13 mouse cellular contexts compared by ENCODE assay signal in genomic region chr12:47163171-47163570, GRCm38 (mm10).
DNase-seq lines count a peak whose midpoint lies in the region; ATAC-seq and TF ChIP-seq lines count a peak whose summit lies in the region.
"Had no signal": no experiment of that assay in that cellular context is flagged by ENCODE, and none has a peak within 500 bp of the region (broad histone marks: within the 10 kb centered on the region; RNA-seq: fewer than 3 reads in every experiment).

No protein-coding gene starts in this region.

- peak overlapping the region; percentile 19; the same call in 1 of the 2 replicates for H3K4me2 ChIP-seq in forebrain, postnatal 0 days (ENCODE audit: low read depth)
- H3K4me2 ChIP-seq in midbrain, embryonic 15.5 days: peak overlapping the region; percentile 22; the same call in 1 of the 2 replicates
- no peak overlapping the region for H3K4me2 ChIP-seq in lung, postnatal 0 days (replicated peaks; ENCODE audit: low read depth, low read length)

- DNase-seq in gastrocnemius, adult 2 months: no peak
- DNase-seq in gastrocnemius, adult 8-10 months (ENCODE audit: low spot score in 2 of 2): no peak
- DNase-seq in brain, adult 2 months (ENCODE audit: low read depth, low spot score): peak; percentile 47
- peak; percentile 39 for DNase-seq in forebrain, postnatal 0 days
- no peak for DNase-seq in gastrocnemius, postnatal 25 days
- no peak for DNase-seq in T-cell, adult 2 months (ENCODE audit: low spot score)
- no peak for DNase-seq in lung, postnatal 0 days (ENCODE audit: low spot score)
- DNase-seq: B cell, adult 2 months; heart, adult 2 months; kidney, postnatal 10 days; lung, adult 2 months had no signal

- TF ChIP-seq CTCF in gastrocnemius, adult 2 months (IDR thresholded peaks at IDR 0.05): no peak
- no peak for TF ChIP-seq CTCF in forebrain, postnatal 0 days (IDR thresholded peaks at IDR 0.05; ENCODE audit: low read depth)
- TF ChIP-seq CTCF in lung, postnatal 0 days (IDR thresholded peaks at IDR 0.05): no peak

- no peaks in the 10 kb centered on the region; the same call in 1 of the 2 replicates for H3K4me1 ChIP-seq in forebrain, postnatal 0 days (ENCODE audit: insufficient read depth)
- peaks cover 24% of the 10 kb centered on the region for H3K4me1 ChIP-seq in midbrain, embryonic 15.5 days
- no peaks in the 10 kb centered on the region for H3K4me1 ChIP-seq in lung, postnatal 0 days (ENCODE audit: insufficient read depth, low read depth, low read length)

- intact Hi-C loops in gastrocnemius, adult 2 months (cut with DNase I): no loop called here

- H3K36me3 ChIP-seq in forebrain, postnatal 0 days (ENCODE audit: insufficient read depth): no peaks in the 10 kb centered on the region
- no peaks in the 10 kb centered on the region for H3K36me3 ChIP-seq in midbrain, embryonic 15.5 days (replicated peaks)
- no peaks in the 10 kb centered on the region for H3K36me3 ChIP-seq in lung, postnatal 0 days (ENCODE audit: insufficient read depth, low read length)

- peak overlapping the region; percentile 48 for H3K27ac ChIP-seq in gastrocnemius, adult 2 months
- no peak overlapping the region for H3K27ac ChIP-seq in forebrain, postnatal 0 days (ENCODE audit: low read depth, low read length)
- H3K27ac ChIP-seq in midbrain, embryonic 15.5 days: peak overlapping the region; percentile 75
- H3K27ac ChIP-seq in lung, postnatal 0 days (ENCODE audit: low read length): no peak overlapping the region
- H3K27ac ChIP-seq: heart, adult 2 months had no signal

- 5% methylated on average over 1 of the region's 1 CpGs for WGBS in forebrain, postnatal 0 days
- WGBS in midbrain, embryonic 15.5 days: 5% methylated on average over 1 of the region's 1 CpGs
- 20% methylated on average over 1 of the region's 1 CpGs for WGBS in lung, postnatal 0 days

- no peak for ATAC-seq in forebrain, postnatal 0 days
- peak; percentile 28 for ATAC-seq in midbrain, embryonic 15.5 days (replicated peaks)
- no peak for ATAC-seq in lung, postnatal 0 days
- ATAC-seq: Patski had no signal

- no peaks in the 10 kb centered on the region for H3K27me3 ChIP-seq in forebrain, postnatal 0 days (ENCODE audit: insufficient read depth, low read length)
- H3K27me3 ChIP-seq in midbrain, embryonic 15.5 days (replicated peaks): no peaks in the 10 kb centered on the region
- no peaks in the 10 kb centered on the region for H3K27me3 ChIP-seq in lung, postnatal 0 days (replicated peaks; ENCODE audit: insufficient read depth, low read length)
- H3K27me3 ChIP-seq: Patski had no signal

- no peak overlapping the region for H3K9ac ChIP-seq in forebrain, postnatal 0 days
- H3K9ac ChIP-seq in midbrain, embryonic 15.5 days: no peak overlapping the region
- no peak overlapping the region for H3K9ac ChIP-seq in lung, postnatal 0 days (replicated peaks; ENCODE audit: low read depth)

- H3K4me3 ChIP-seq in gastrocnemius, adult 2 months: no peak overlapping the region
- no peak overlapping the region for H3K4me3 ChIP-seq in forebrain, postnatal 0 days (ENCODE audit: low read depth, low read length)
- H3K4me3 ChIP-seq in midbrain, embryonic 15.5 days: no peak overlapping the region
- H3K4me3 ChIP-seq in lung, postnatal 0 days (ENCODE audit: low read depth, low read length): no peak overlapping the region
- H3K4me3 ChIP-seq: heart, adult 2 months had no signal

- no peak for TF ChIP-seq EP300 in lung, postnatal 0 days (IDR thresholded peaks at IDR 0.05)

- no peaks in the 10 kb centered on the region for H3K9me3 ChIP-seq in forebrain, postnatal 0 days (ENCODE audit: low read length)
- H3K9me3 ChIP-seq in midbrain, embryonic 15.5 days: no peaks in the 10 kb centered on the region
- H3K9me3 ChIP-seq in lung, postnatal 0 days (ENCODE audit: low read length): no peaks in the 10 kb centered on the region

Comparison
In these comparisons a context has a peak if more than half of its experiments do, and no peak if none do; other contexts are left out.
1. DNase-seq: peak in brain, adult 2 months (single experiment) and forebrain, postnatal 0 days (single experiment); none in gastrocnemius, adult 2 months (single experiment), gastrocnemius, adult 8-10 months (0 of 2), gastrocnemius, postnatal 25 days (single experiment), T-cell, adult 2 months (single experiment) and lung, postnatal 0 days (single experiment).
2. H3K27ac ChIP-seq: peak in gastrocnemius, adult 2 months (single experiment) and midbrain, embryonic 15.5 days (single experiment); none in forebrain, postnatal 0 days (single experiment) and lung, postnatal 0 days (single experiment).